In the genomic region with DNA sequence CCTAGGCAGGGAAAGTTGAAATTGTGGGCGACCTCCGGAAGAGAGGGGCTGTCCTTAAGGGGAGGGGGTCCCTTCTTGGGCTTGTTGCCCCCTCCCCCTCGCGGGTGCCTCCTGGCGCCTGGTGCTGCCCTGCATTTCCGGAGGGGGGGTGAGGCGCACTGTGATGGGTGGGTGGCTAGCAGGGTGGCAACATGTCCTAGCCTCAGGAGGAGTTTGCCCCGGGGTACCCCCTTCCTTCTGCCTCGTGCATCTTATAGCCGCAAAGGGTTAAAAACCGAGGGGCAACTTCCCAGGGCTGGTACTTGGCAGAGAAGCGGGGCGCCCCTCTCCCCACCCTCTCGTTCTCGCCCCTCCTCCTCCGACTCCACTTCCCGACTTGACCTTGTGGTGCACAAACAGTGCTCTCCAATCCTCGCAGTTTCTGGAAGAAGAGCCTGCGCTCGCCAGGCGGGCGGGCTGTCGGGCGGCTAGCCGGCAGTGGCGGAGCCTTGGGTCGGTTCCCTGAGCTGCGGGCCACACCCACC, we compare ENCODE assay signal across 8 mouse cellular contexts. TPM values are rescaled to one million over a fixed set of nuclear protein-coding genes. Genes with fewer than 3 reads are reported as not detected.
DNase-seq lines count a peak whose midpoint lies in the region; ATAC-seq lines count a peak whose summit lies in the region.

No protein-coding gene starts in this region.

- 0 out of 2 replicates have a peak, but pooled peaks have one; percentile 15 for ATAC-seq in hindbrain, embryonic 11.5 days (ENCODE audit: low FRiP score)
- ATAC-seq in lung, embryonic 16.5 days (ENCODE audit: low read depth), result peak; percentile 53

- H3K9ac ChIP-seq in hindbrain, embryonic 11.5 days (ENCODE audit: low read depth, low read length), result no peak overlapping the region; the same call in 1 of the 2 replicates
- peak overlapping the region; percentile 91 for H3K9ac ChIP-seq in lung, embryonic 16.5 days (ENCODE audit: low read length)

- H3K9me3 ChIP-seq in hindbrain, embryonic 11.5 days (ENCODE audit: control insufficient read depth, low read length), result no peaks in the 10 kb centered on the region
- no peaks in the 10 kb centered on the region for H3K9me3 ChIP-seq in lung, embryonic 16.5 days (ENCODE audit: control insufficient read depth, low read length)

- no peaks in the 10 kb centered on the region for H3K36me3 ChIP-seq in hindbrain, embryonic 11.5 days (ENCODE audit: control insufficient read depth, insufficient read depth, low read length)
- no peaks in the 10 kb centered on the region for H3K36me3 ChIP-seq in lung, embryonic 16.5 days (ENCODE audit: control insufficient read depth, insufficient read depth, low read length)

- WGBS in hindbrain, embryonic 11.5 days, result under 1% methylated on average over 25 of the region's 28 CpGs
- WGBS in lung, embryonic 16.5 days, result under 1% methylated on average over 27 of the region's 28 CpGs

- H3K27me3 ChIP-seq in hindbrain, embryonic 11.5 days (ENCODE audit: control insufficient read depth, insufficient read depth, low read length), result peaks cover 23% of the 10 kb centered on the region
- no peaks in the 10 kb centered on the region for H3K27me3 ChIP-seq in lung, embryonic 16.5 days (ENCODE audit: control insufficient read depth, insufficient read depth, low read depth, low read length)

- DNase-seq in ES-CJ7 (ENCODE audit: low read depth, low spot score), result peak; percentile 96
- peak; percentile 77 for DNase-seq in cerebellum, adult 8-10 months
- peak; percentile 54 to 62 for DNase-seq in frontal cortex, postnatal 10 days (ENCODE audit: low spot score in 2 of 2)
- peak; percentile 66 for DNase-seq in hindbrain, embryonic 11.5 days (ENCODE audit: low spot score)
- peak; percentile 54 to 62 for DNase-seq in layer of hippocampus, postnatal 10 days (ENCODE audit: low spot score in 2 of 2)
- DNase-seq in ovary, postnatal 14 days (ENCODE audit: low spot score), result peak; percentile 66
- DNase-seq in thymus, postnatal 14 days, result peak; percentile 90

- peak overlapping the region; percentile 60 for H3K4me3 ChIP-seq in hindbrain, embryonic 11.5 days (ENCODE audit: low read depth, low read length)
- H3K4me3 ChIP-seq in lung, embryonic 16.5 days (ENCODE audit: low read length), result peak overlapping the region; percentile 72

- peaks cover 5% of the 10 kb centered on the region for H3K4me1 ChIP-seq in hindbrain, embryonic 11.5 days (replicated peaks; ENCODE audit: control insufficient read depth, insufficient read depth, low read length)
- H3K4me1 ChIP-seq in lung, embryonic 16.5 days (replicated peaks; ENCODE audit: control insufficient read depth, insufficient read depth, low read length), result peaks cover 8% of the 10 kb centered on the region; the same call in 1 of the 2 replicates

- H3K4me2 ChIP-seq in hindbrain, embryonic 11.5 days (replicated peaks; ENCODE audit: low read depth, low read length), result peak overlapping the region; percentile 99
- peak overlapping the region; percentile 98 for H3K4me2 ChIP-seq in lung, embryonic 16.5 days (ENCODE audit: low read depth, low read length)

- no peak overlapping the region for H3K27ac ChIP-seq in hindbrain, embryonic 11.5 days (ENCODE audit: low read depth, low read length)
- peak overlapping the region; percentile 95 for H3K27ac ChIP-seq in lung, embryonic 16.5 days (ENCODE audit: low read length)

RNA-seq across cellular contexts. Expression of a gene that starts 1.1 kb away (rescaled TPM):
- polyA plus RNA-seq in hindbrain, embryonic 11.5 days (2014; fragmentation: Nextera tagmentation; extraction: Ambion mirVana), result 0.34 and 0.40 TPM in 2 replicates
- 1 to 10 TPM; 8.3 to 8.7 TPM for total RNA-seq in layer of hippocampus, postnatal 10 days (2021)
- polyA plus RNA-seq in lung, embryonic 16.5 days (2015; fragmentation: Nextera tagmentation; extraction: Ambion mirVana), result 2.8 and 2.9 TPM in 2 replicates
